Mouse (Mus musculus) ES-Bruce4 (cell line): Measurements from ENCODE around the gene Etfb. TPM values are rescaled to one million over a fixed set of nuclear protein-coding genes. Genes with fewer than 3 reads are reported as not detected.

Experiments
- H3K27ac ChIP-seq: 2 replicates; pipeline ENCODE4 v1.5.1; 2012; ENCODE audit warnings: low read length, inconsistent platforms; ENCODE audit not compliant: insufficient read depth
- H3K27me3 ChIP-seq: 2 replicates; pipeline ENCODE4 v1.6.1; 2012; ENCODE audit warnings: mild to moderate bottlenecking, low read length, inconsistent platforms; ENCODE audit not compliant: control insufficient read depth, poor library complexity, insufficient read depth, severe bottlenecking
- H3K36me3 ChIP-seq: 2 replicates; pipeline ENCODE4 v1.6.1; 2012; ENCODE audit warnings: inconsistent platforms, mild to moderate bottlenecking, low read length, moderate library complexity; ENCODE audit not compliant: control insufficient read depth, poor library complexity, insufficient read depth, severe bottlenecking
- H3K4me1 ChIP-seq: one replicate; pipeline ENCODE4 v1.8.1; 2011; ENCODE audit warnings: low read length; ENCODE audit not compliant: control insufficient read depth, insufficient read depth
- H3K4me3 ChIP-seq: 2 replicates; pipeline ENCODE4 v1.5.1; 2011; ENCODE audit warnings: low read depth, mild to moderate bottlenecking, low read length
- H3K9ac ChIP-seq: 2 replicates; pipeline ENCODE4 v1.6.1; 2012; ENCODE audit warnings: low read depth, mild to moderate bottlenecking, inconsistent platforms; ENCODE audit not compliant: poor library complexity, severe bottlenecking
- H3K9me3 ChIP-seq: replicated peaks from 2 replicates; pipeline ENCODE4 v1.6.1; 2012; ENCODE audit warnings: mild to moderate bottlenecking, low read length, inconsistent platforms; ENCODE audit not compliant: control insufficient read depth, poor library complexity, insufficient read depth, severe bottlenecking
- CTCF ChIP-seq: IDR thresholded peaks from one replicate; pipeline ENCODE4 v1.8.1; 2011; ENCODE audit warnings: low read depth, low read length
- EP300 ChIP-seq: IDR thresholded peaks from 2 replicates; pipeline ENCODE4 v1.6.1; 2011; ENCODE audit warnings: low read depth, low read length; ENCODE audit not compliant: insufficient read depth
- POLR2A ChIP-seq: IDR thresholded peaks from one replicate; pipeline ENCODE4 v1.8.1; 2011; ENCODE audit warnings: low read length; ENCODE audit not compliant: insufficient read depth
- polyA plus RNA-seq: library from polyadenylated mRNA; stranded (reverse); fragments of >200 nt; gene quantifications from 2 replicates; pipeline ENCODE4 v1.2.4, GENCODE M21; 2011; ENCODE audit warnings: low read depth; ENCODE audit not compliant: missing spikeins, insufficient read depth, insufficient read length

Gene Etfb
- polyA plus RNA-seq, 1 experiment: 68.3 TPM

DNA sequence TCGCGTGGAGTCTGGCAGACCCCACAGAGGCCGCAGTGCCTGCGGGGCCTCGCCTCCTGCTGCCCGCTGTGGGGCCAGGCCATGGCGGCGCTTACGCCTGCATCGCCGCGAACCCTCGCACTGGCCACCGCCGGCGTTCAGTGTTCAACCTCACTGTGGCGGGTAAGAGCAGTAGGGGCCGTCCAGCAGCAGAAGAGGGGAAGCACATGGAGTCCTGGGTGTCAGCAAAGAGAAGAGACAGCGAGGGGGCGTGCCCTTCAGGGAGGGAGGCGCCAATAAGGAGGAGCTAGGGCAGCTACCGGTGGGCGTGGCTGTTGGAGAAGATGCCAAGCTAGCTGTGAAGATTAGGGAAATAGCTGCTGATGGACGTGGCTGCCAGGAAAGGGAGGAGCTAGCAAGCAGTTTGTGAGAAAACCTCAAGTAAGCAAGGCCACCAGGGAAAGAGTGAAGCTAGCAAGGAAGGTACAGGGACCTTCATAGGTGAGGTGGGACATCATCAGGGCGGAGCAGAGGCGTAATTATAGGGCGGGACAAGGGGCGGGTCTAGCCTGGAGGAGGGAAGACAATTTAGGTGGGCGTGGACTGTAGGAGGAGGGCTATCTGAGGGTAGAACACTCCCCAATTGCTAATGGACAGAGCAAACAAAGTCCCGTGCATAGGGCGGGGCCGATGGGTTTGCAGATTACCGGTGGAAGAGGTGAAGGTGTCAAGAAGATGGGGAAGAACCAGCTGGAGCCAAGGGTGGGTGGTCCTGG, 21.6 kb downstream of the Etfb start:
- no peaks in the 10 kb centered on the region for H3K36me3 ChIP-seq
- H3K4me3 ChIP-seq: peak overlapping the region; percentile 70
- no peak for TF ChIP-seq CTCF
- no peak for TF ChIP-seq EP300
- TF ChIP-seq POLR2A: no peak
- H3K27me3 ChIP-seq: no peaks in the 10 kb centered on the region
- H3K9me3 ChIP-seq: no peaks in the 10 kb centered on the region
- no peak overlapping the region for H3K9ac ChIP-seq
- no peak overlapping the region; the same call in 1 of the 2 replicates for H3K27ac ChIP-seq
- H3K4me1 ChIP-seq: no peaks in the 10 kb centered on the region

- Histone ChIP-seq H3K4me1 (no peaks in the 10 kb centered on the region), H3K4me3 (peak overlapping the region; percentile 70), H3K27me3 (no peaks in the 10 kb centered on the region), H3K9me3 (no peaks in the 10 kb centered on the region), H3K9ac (peak overlapping the region; percentile 14), H3K36me3 (no peaks in the 10 kb centered on the region), H3K27ac (no peak overlapping the region)
- TF ChIP-seq POLR2A (no peak), CTCF (peak; percentile 91), EP300 (0 out of 2 replicates have a peak, but pooled peaks have one; percentile 19)
Measured at GRCm38 (mm10) chr7:43466099-43466694, 22.3 kb downstream of the Etfb start.

GRCm38 (mm10) chr7:43470373-43470772, 26.5 kb downstream of the Etfb start:
- H3K36me3 ChIP-seq: no peaks in the 10 kb centered on the region
- no peak overlapping the region for H3K27ac ChIP-seq
- TF ChIP-seq CTCF (peak; percentile 64), POLR2A (no peak), EP300 (no peak)
- H3K4me1 ChIP-seq: no peaks in the 10 kb centered on the region
- no peak overlapping the region for H3K4me3 ChIP-seq
- H3K9me3 ChIP-seq: no peaks in the 10 kb centered on the region
- H3K27me3 ChIP-seq: no peaks in the 10 kb centered on the region
- no peak overlapping the region for H3K9ac ChIP-seq

- Histone ChIP-seq H3K4me1 (no peaks in the 10 kb centered on the region), H3K36me3 (no peaks in the 10 kb centered on the region), H3K4me3 (peak overlapping the region; percentile 23), H3K9ac (no peak overlapping the region), H3K9me3 (no peaks in the 10 kb centered on the region), H3K27ac (no peak overlapping the region), H3K27me3 (0 out of 2 replicates have a peak, but pooled peaks cover 2% of the 10 kb centered on the region)
- no peak for TF ChIP-seq EP300
- TF ChIP-seq CTCF: peak; percentile 74
Measured at GRCm38 (mm10) chr7:43475706-43476105, 31.8 kb downstream of the Etfb start.

DNA sequence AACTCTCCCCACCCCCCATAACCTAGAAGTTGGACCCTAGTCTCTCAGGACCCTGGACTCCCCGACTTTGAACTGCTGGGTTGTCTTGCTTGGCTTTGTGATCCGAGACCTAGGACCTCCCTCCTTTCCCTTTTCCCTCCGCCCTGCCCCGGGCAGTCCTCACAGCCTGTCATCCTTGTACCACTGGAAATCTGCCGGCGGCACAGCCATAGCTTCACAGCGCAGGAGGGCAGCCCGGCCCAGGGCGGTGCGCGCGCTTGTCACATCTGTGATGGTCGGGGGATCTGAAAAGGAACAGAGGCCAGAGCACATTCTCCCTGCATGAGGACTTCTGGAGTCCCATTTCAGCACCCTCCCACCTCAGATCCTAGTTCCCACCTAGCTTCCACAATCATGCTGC, 32.5 kb downstream of the Etfb start:
- no peaks in the 10 kb centered on the region for H3K36me3 ChIP-seq
- peak overlapping the region; percentile 37 for H3K4me3 ChIP-seq
- no peaks in the 10 kb centered on the region for H3K4me1 ChIP-seq
- TF ChIP-seq POLR2A: no peak
- no peak for TF ChIP-seq CTCF
- TF ChIP-seq EP300: no peak
- no peak overlapping the region for H3K27ac ChIP-seq
- H3K9ac ChIP-seq: no peak overlapping the region
- H3K27me3 ChIP-seq: 0 out of 2 replicates have a peak, but pooled peaks cover 2% of the 10 kb centered on the region
- H3K9me3 ChIP-seq: no peaks in the 10 kb centered on the region

GRCm38 (mm10) chr7:43481191-43481590, 37.3 kb downstream of the Etfb start:
- 0 out of 2 replicates have a peak, but pooled peaks cover 2% of the 10 kb centered on the region for H3K27me3 ChIP-seq
- H3K9me3 ChIP-seq: no peaks in the 10 kb centered on the region
- TF ChIP-seq EP300 (no peak), CTCF (no peak), POLR2A (no peak)
- no peak overlapping the region for H3K9ac ChIP-seq
- no peaks in the 10 kb centered on the region for H3K4me1 ChIP-seq
- no peaks in the 10 kb centered on the region for H3K36me3 ChIP-seq
- no peak overlapping the region for H3K27ac ChIP-seq
- H3K4me3 ChIP-seq: no peak overlapping the region
